In the genomic region with DNA sequence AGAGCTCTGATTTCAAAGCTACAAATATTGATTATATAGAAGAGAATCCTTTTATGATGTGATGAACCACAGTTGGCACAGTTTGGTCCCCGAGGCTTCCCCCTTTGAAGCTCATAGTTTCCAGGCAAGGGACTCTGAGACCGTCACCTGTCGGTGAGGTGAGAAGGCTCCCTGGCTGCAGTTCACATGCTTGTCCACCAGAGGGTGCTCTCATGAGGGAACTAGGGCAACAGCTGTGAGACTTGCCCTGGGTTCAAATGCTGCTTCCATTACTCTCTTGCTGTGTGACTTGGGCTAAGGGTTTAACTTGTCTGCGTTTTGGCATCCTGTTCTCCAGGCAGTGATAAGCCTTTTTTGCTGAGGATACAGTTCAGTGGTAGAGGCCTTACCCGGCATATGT, we compare ENCODE assay signal across 9 mouse cellular contexts.
DNase-seq lines count a peak whose midpoint lies in the region; ATAC-seq and TF ChIP-seq lines count a peak whose summit lies in the region.
"Had no signal": no experiment of that assay in that cellular context is flagged by ENCODE, and none has a peak within 500 bp of the region (broad histone marks: within the 10 kb centered on the region; RNA-seq: fewer than 3 reads in every experiment).

No protein-coding gene starts in this region.

- peak; percentile 84 for DNase-seq in heart, adult 11 months
- DNase-seq in heart, adult 8-10 months (ENCODE audit: low spot score), result no peak
- DNase-seq in lung, postnatal 0 days (ENCODE audit: low spot score), result no peak
- no peak for DNase-seq in lung, adult 18-20 months
- DNase-seq in MEL (ENCODE audit: low read depth, low spot score), result peak; percentile 21
- DNase-seq in splenic B cell, adult 2 months (ENCODE audit: low read depth, low spot score), result peak; percentile 52
- no peak for DNase-seq in neural tube, embryonic 10.5 days (ENCODE audit: extremely low spot score, low spot score)
- DNase-seq: layer of hippocampus, postnatal 36 days had no signal

- TF ChIP-seq RAD21 in MEL (IDR thresholded peaks at IDR 0.05; ENCODE audit: low read depth, low read length), result no peak

- H3K4me1 ChIP-seq in lung, postnatal 0 days (ENCODE audit: insufficient read depth, low read depth, low read length), result no peaks in the 10 kb centered on the region
- H3K4me1 ChIP-seq in MEL (ENCODE audit: control insufficient read depth in 1 of 2, insufficient read depth in 2 of 2, low read length in 2 of 2), result no peaks in the 10 kb centered on the region
- H3K4me1 ChIP-seq in hindbrain, embryonic 16.5 days (ENCODE audit: control insufficient read depth, insufficient read depth, low read depth, low read length), result no peaks in the 10 kb centered on the region

- TF ChIP-seq POLR2A in MEL (IDR thresholded peaks at IDR 0.05; ENCODE audit: control insufficient read depth in 1 of 2, insufficient read depth in 1 of 2, low read depth in 1 of 2, low read length in 2 of 2, poor library complexity in 1 of 2), result no peak

- WGBS in lung, postnatal 0 days, result 76% methylated on average over 5 of the region's 5 CpGs
- 85% methylated on average over 5 of the region's 5 CpGs for WGBS in hindbrain, embryonic 16.5 days

- no peaks in the 10 kb centered on the region for H3K79me2 ChIP-seq in MEL (ENCODE audit: control insufficient read depth, insufficient read depth, low read length, poor library complexity)

- TF ChIP-seq CTCF in lung, postnatal 0 days (IDR thresholded peaks at IDR 0.05), result peak; percentile 63
- TF ChIP-seq CTCF in MEL (IDR thresholded peaks at IDR 0.05 in 2 of 3, conservative IDR thresholded peaks at IDR 0.05 in 1 of 3; ENCODE audit: control insufficient read depth in 1 of 3, insufficient read depth in 1 of 3, low read depth in 2 of 3, low read length in 3 of 3, poor library complexity in 1 of 3, severe bottlenecking in 1 of 3), result peak; percentile 60 to 93 (median 69)

- no peak overlapping the region for H3K9ac ChIP-seq in lung, postnatal 0 days (replicated peaks; ENCODE audit: low read depth)
- no peak overlapping the region for H3K9ac ChIP-seq in MEL (ENCODE audit: control insufficient read depth, low read depth, low read length, poor library complexity, severe bottlenecking)
- H3K9ac ChIP-seq in hindbrain, embryonic 16.5 days (ENCODE audit: low read depth, low read length), result no peak overlapping the region

- no peaks in the 10 kb centered on the region for H3K27me3 ChIP-seq in lung, postnatal 0 days (replicated peaks; ENCODE audit: insufficient read depth, low read length)
- no peaks in the 10 kb centered on the region for H3K27me3 ChIP-seq in MEL (ENCODE audit: control insufficient read depth in 1 of 2, insufficient read depth in 2 of 2, low read length in 2 of 2)
- no peaks in the 10 kb centered on the region for H3K27me3 ChIP-seq in splenic B cell, adult 2 months (ENCODE audit: control insufficient read depth, insufficient read depth, low read length, poor library complexity, severe bottlenecking)
- no peaks in the 10 kb centered on the region; the same call in 1 of the 2 replicates for H3K27me3 ChIP-seq in hindbrain, embryonic 16.5 days (replicated peaks; ENCODE audit: control insufficient read depth, insufficient read depth, low read length)

- H3K4me2 ChIP-seq in lung, postnatal 0 days (replicated peaks; ENCODE audit: low read depth, low read length), result no peak overlapping the region
- no peak overlapping the region for H3K4me2 ChIP-seq in hindbrain, embryonic 16.5 days (ENCODE audit: low read length)

- H3K36me3 ChIP-seq in lung, postnatal 0 days (ENCODE audit: insufficient read depth, low read length), result no peaks in the 10 kb centered on the region
- no peaks in the 10 kb centered on the region for H3K36me3 ChIP-seq in MEL (ENCODE audit: control insufficient read depth in 1 of 2, insufficient read depth in 2 of 2, low read length in 2 of 2)
- no peaks in the 10 kb centered on the region for H3K36me3 ChIP-seq in splenic B cell, adult 2 months (ENCODE audit: control insufficient read depth, insufficient read depth, low read length, poor library complexity, severe bottlenecking)
- no peaks in the 10 kb centered on the region; the same call in 1 of the 2 replicates for H3K36me3 ChIP-seq in hindbrain, embryonic 16.5 days (ENCODE audit: control insufficient read depth, insufficient read depth, low read length)

- H3K4me3 ChIP-seq in lung, postnatal 0 days (ENCODE audit: low read depth, low read length), result no peak overlapping the region
- no peak overlapping the region for H3K4me3 ChIP-seq in MEL (ENCODE audit: control insufficient read depth in 1 of 2, insufficient read depth in 1 of 2, low read depth in 2 of 2, low read length in 2 of 2)
- no peak overlapping the region for H3K4me3 ChIP-seq in hindbrain, embryonic 16.5 days (ENCODE audit: low read length)

- ATAC-seq in lung, postnatal 0 days, result no peak
- ATAC-seq in hindbrain, embryonic 16.5 days, result no peak

- H3K27ac ChIP-seq in lung, postnatal 0 days (ENCODE audit: low read length), result no peak overlapping the region
- no peak overlapping the region for H3K27ac ChIP-seq in MEL (ENCODE audit: control insufficient read depth, low read depth, low read length)
- H3K27ac ChIP-seq in hindbrain, embryonic 16.5 days (ENCODE audit: low read depth, low read length), result no peak overlapping the region

- H3K9me3 ChIP-seq in lung, postnatal 0 days (ENCODE audit: low read length), result no peaks in the 10 kb centered on the region
- no peaks in the 10 kb centered on the region for H3K9me3 ChIP-seq in MEL (replicated peaks; ENCODE audit: insufficient read depth, low read length)
- H3K9me3 ChIP-seq in hindbrain, embryonic 16.5 days (ENCODE audit: control insufficient read depth, low read length), result no peaks in the 10 kb centered on the region

- no peak for TF ChIP-seq EP300 in lung, postnatal 0 days (IDR thresholded peaks at IDR 0.05)
- TF ChIP-seq EP300 in MEL (IDR thresholded peaks at IDR 0.05; ENCODE audit: low read depth in 1 of 2, low read length in 2 of 2), result no peak

TF ChIP-seq in MEL, 35 proteins besides CTCF, POLR2A, EP300 and RAD21:
- TF ChIP-seq USF2 (IDR thresholded peaks at IDR 0.05; ENCODE audit: borderline replicate concordance in 1 of 2, insufficient read depth in 1 of 2, low read depth in 1 of 2, low read length in 2 of 2) (no peak), SIN3A (IDR thresholded peaks at IDR 0.05; ENCODE audit: low read length) (no peak), GABPA (IDR thresholded peaks at IDR 0.05; ENCODE audit: low read depth, low read length) (no peak), NELFE (IDR thresholded peaks at IDR 0.05; ENCODE audit: low read depth, low read length) (no peak), CHD2 (IDR thresholded peaks at IDR 0.05; ENCODE audit: low read length) (no peak), TAL1 (IDR thresholded peaks at IDR 0.05; ENCODE audit: low read length) (no peak), BHLHE40 (IDR thresholded peaks at IDR 0.05; ENCODE audit: borderline replicate concordance, low read depth, low read length) (no peak), JUND (IDR thresholded peaks at IDR 0.05; ENCODE audit: low read depth, low read length) (no peak), MAZ (IDR thresholded peaks at IDR 0.05; ENCODE audit: low read depth, low read length) (no peak), ELF1 (IDR thresholded peaks at IDR 0.05; ENCODE audit: low read depth, low read length) (no peak), MEF2A (IDR thresholded peaks at IDR 0.05; ENCODE audit: extremely low read depth, insufficient replicate concordance, low read depth, low read length, poor library complexity, severe bottlenecking) (no peak), NRF1 (IDR thresholded peaks at IDR 0.05; ENCODE audit: insufficient read depth, low read depth, low read length, poor library complexity, severe bottlenecking) (no peak), ZC3H11A (IDR thresholded peaks at IDR 0.05; ENCODE audit: low read depth, low read length) (no peak), HCFC1 (IDR thresholded peaks at IDR 0.05; ENCODE audit: low read depth, low read length) (no peak), TBP (IDR thresholded peaks at IDR 0.05; ENCODE audit: low read depth, low read length) (no peak), ETS1 (IDR thresholded peaks at IDR 0.05; ENCODE audit: low read depth, low read length) (no peak)

Comparison
In these comparisons a context has a peak if more than half of its experiments do, and no peak if none do; other contexts are left out.
1. DNase-seq: peak in heart, adult 11 months (single experiment), MEL (single experiment) and splenic B cell, adult 2 months (single experiment); none in heart, adult 8-10 months (single experiment), lung, postnatal 0 days (single experiment), lung, adult 18-20 months (0 of 2) and neural tube, embryonic 10.5 days (single experiment).